Mouse (Mus musculus) heart, embryonic 13.5 days (tissue): ENCODE data around the gene Tanc1. TPM values are rescaled to one million over a fixed set of nuclear protein-coding genes. Genes with fewer than 3 reads are reported as not detected.
A peak's percentile ranks its signal among the peaks of the same experiment; 100 is the strongest.

Experiments used
- ATAC-seq: fragments of 200-750 bp; cut with Nextera tagmentation; 2 replicates; pipeline ENCODE4 v1.8.0; 2017; ENCODE audit warnings: moderate TSS enrichment; ENCODE audit not compliant: insufficient number of reproducible peaks, low FRiP score, low TSS enrichment; ENCODE audit errors: extremely low read depth
- H3K27ac ChIP-seq: fragments of 300-500 bp; sonication (generic); replicated peaks from 2 replicates; pipeline ENCODE4 v1.5.1; 2015; ENCODE audit warnings: moderate library complexity, mild to moderate bottlenecking, inconsistent platforms
- H3K27me3 ChIP-seq: fragments of 300-500 bp; sonication (generic); replicated peaks from 2 replicates; pipeline ENCODE4 v1.6.1; 2015; ENCODE audit warnings: mild to moderate bottlenecking, inconsistent platforms
- H3K36me3 ChIP-seq: fragments of 300-500 bp; sonication (generic); 2 replicates; pipeline ENCODE4 v1.6.1; 2015; ENCODE audit warnings: mild to moderate bottlenecking, inconsistent platforms
- H3K4me1 ChIP-seq: fragments of 300-500 bp; sonication (generic); 2 replicates; pipeline ENCODE4 v1.6.1; 2015; ENCODE audit warnings: inconsistent platforms
- H3K4me2 ChIP-seq: fragments of 300-500 bp; sonication (generic); 2 replicates; pipeline ENCODE4 v1.6.1; 2015; ENCODE audit warnings: inconsistent platforms, mild to moderate bottlenecking, moderate library complexity
- H3K4me3 ChIP-seq: fragments of 300-500 bp; sonication (generic); 2 replicates; pipeline ENCODE4 v1.5.1; 2015; ENCODE audit warnings: moderate library complexity, mild to moderate bottlenecking, inconsistent platforms
- H3K9ac ChIP-seq: fragments of 300-500 bp; sonication (generic); 2 replicates; pipeline ENCODE4 v1.6.1; 2015; ENCODE audit warnings: inconsistent platforms, mild to moderate bottlenecking, moderate library complexity
- H3K9me3 ChIP-seq: fragments of 300-500 bp; sonication (generic); 2 replicates; pipeline ENCODE4 v1.6.1; 2016; ENCODE audit warnings: inconsistent platforms
- WGBS: fragments of 180-500 bp; shearing (Covaris S2); methylation state at CpG from one replicate; pipeline ENCODE4 v1.1.7; 2015; ENCODE audit warnings: mixed read lengths; 5-methylcytosine and 5-hydroxymethylcytosine counted together
- polyA plus RNA-seq: library from polyadenylated mRNA; unstranded; fragments of >200 nt; fragmentation: Nextera tagmentation; extraction: Ambion mirVana; gene quantifications from 2 replicates; pipeline ENCODE4 v1.2.1, GENCODE M21; 2015

Tanc1 gene
- polyA plus RNA-seq, 1 experiment from 2014 or later = 25.0 TPM

GRCm38 (mm10) chr2:59653306-59654165, 41.7 kb downstream of the Tanc1 start:
- ATAC-seq = no peak
- Histone ChIP-seq H3K4me1 (peaks cover 67% of the 10 kb centered on the region), H3K36me3 (peaks cover 11% of the 10 kb centered on the region; the same call in 1 of the 2 replicates), H3K9ac (0 out of 2 replicates have a peak overlapping the region, but pooled peaks have one; percentile 44), H3K4me2 (no peak overlapping the region), H3K9me3 (no peaks in the 10 kb centered on the region), H3K4me3 (no peak overlapping the region), H3K27me3 (no peaks in the 10 kb centered on the region), H3K27ac (peak overlapping the region; percentile 54)
- WGBS = 47% methylated on average over 8 of the region's 8 CpGs

DNA sequence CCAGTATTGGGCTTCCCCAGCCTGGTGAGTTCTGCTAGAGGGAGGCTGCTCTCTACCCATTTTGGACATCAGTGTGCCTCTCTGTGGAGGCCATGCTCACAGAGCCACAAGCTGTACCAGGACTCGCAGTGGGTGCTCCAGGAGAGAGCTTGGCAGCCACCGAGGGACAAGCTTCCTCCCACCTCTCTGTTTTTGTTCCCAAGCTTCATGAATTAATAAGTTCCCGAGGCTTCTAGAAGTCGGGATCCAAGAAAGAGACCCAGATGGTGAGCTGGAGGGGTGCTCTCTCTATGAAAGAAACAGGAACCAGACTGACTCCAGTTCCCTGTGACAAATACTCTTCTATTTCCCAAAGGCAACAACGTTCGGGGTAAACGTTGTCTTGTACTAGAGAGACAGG, 43.6 kb downstream of the Tanc1 start:
- H3K36me3 ChIP-seq = peaks cover 11% of the 10 kb centered on the region; the same call in 1 of the 2 replicates
- H3K9ac ChIP-seq = peak overlapping the region; percentile 40; the same call in 1 of the 2 replicates
- H3K27ac ChIP-seq = peak overlapping the region; percentile 36
- no peak for ATAC-seq
- H3K4me3 ChIP-seq = no peak overlapping the region
- peaks cover 70% of the 10 kb centered on the region for H3K4me1 ChIP-seq
- H3K27me3 ChIP-seq = no peaks in the 10 kb centered on the region
- H3K4me2 ChIP-seq = no peak overlapping the region
- no peaks in the 10 kb centered on the region for H3K9me3 ChIP-seq
- 54% methylated on average over 7 of the region's 7 CpGs for WGBS

DNA sequence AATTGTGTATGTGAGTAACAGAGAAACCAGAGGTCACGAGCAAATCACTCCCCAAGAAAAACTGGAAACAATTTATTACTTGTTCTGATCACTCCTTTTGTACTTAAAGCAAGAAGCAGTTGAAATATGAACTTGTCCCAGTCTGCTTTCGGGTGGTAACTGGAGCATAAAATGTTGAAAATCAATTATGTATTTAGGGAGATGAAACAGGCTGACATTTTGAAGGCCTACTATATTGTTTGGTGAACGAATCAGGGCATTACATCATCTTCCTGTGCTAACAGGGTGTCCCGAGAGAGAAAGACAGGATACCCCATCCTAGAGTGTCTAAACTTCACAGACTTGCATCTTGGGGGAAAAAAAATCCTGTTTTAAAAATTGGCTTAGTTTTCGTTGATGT, 44.8 kb downstream of the Tanc1 start:
- 52% methylated on average over 5 of the region's 5 CpGs for WGBS
- H3K4me1 ChIP-seq = peaks cover 80% of the 10 kb centered on the region

DNA sequence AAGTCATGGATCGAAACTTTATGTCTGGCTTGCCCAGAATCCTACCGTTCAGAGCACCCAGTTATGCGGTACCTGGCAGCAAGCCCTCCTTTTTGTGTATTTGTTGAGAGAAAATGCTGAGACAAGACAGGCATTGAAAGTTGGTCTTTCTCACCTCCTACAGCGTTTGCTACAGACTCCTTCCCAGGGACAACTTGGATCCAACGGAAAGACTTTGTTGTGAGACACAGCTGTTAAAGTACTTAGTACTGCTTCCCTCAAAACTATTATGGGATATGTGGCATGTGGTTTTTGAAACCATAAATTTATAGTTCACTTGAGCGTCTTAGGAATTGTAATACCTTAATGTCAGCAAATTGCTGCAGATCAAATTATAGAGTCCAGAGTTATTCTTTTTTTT, 47.8 kb downstream of the Tanc1 start:
- no peaks in the 10 kb centered on the region for H3K9me3 ChIP-seq
- ATAC-seq = no peak
- WGBS = 69% methylated on average over 6 of the region's 6 CpGs
- peaks cover 4% of the 10 kb centered on the region; the same call in 1 of the 2 replicates for H3K36me3 ChIP-seq
- H3K27ac ChIP-seq = peak overlapping the region; percentile 13; the same call in 1 of the 2 replicates
- H3K4me1 ChIP-seq = peaks cover 82% of the 10 kb centered on the region
- H3K27me3 ChIP-seq = no peaks in the 10 kb centered on the region
- no peak overlapping the region for H3K9ac ChIP-seq
- H3K4me2 ChIP-seq = no peak overlapping the region
- H3K4me3 ChIP-seq = no peak overlapping the region

More for the DNA sequence above, 44.8 kb downstream of the Tanc1 start:
- Histone ChIP-seq H3K27ac (no peak overlapping the region), H3K27me3 (no peaks in the 10 kb centered on the region), H3K36me3 (peaks cover 4% of the 10 kb centered on the region; the same call in 1 of the 2 replicates), H3K4me3 (no peak overlapping the region), H3K9me3 (no peaks in the 10 kb centered on the region), H3K4me2 (no peak overlapping the region), H3K9ac (no peak overlapping the region)
- no peak for ATAC-seq

- no peak for ATAC-seq
- Histone ChIP-seq H3K4me3 (no peak overlapping the region), H3K9ac (peak overlapping the region; percentile 68), H3K4me2 (peak overlapping the region; percentile 38), H3K9me3 (no peaks in the 10 kb centered on the region), H3K4me1 (peaks cover 80% of the 10 kb centered on the region), H3K27me3 (no peaks in the 10 kb centered on the region), H3K36me3 (no peaks in the 10 kb centered on the region), H3K27ac (peak overlapping the region; percentile 75)
- 45% methylated on average over 16 of the region's 16 CpGs for WGBS
Observed at GRCm38 (mm10) chr2:59660891-59661805, 49.3 kb downstream of the Tanc1 start.

DNA sequence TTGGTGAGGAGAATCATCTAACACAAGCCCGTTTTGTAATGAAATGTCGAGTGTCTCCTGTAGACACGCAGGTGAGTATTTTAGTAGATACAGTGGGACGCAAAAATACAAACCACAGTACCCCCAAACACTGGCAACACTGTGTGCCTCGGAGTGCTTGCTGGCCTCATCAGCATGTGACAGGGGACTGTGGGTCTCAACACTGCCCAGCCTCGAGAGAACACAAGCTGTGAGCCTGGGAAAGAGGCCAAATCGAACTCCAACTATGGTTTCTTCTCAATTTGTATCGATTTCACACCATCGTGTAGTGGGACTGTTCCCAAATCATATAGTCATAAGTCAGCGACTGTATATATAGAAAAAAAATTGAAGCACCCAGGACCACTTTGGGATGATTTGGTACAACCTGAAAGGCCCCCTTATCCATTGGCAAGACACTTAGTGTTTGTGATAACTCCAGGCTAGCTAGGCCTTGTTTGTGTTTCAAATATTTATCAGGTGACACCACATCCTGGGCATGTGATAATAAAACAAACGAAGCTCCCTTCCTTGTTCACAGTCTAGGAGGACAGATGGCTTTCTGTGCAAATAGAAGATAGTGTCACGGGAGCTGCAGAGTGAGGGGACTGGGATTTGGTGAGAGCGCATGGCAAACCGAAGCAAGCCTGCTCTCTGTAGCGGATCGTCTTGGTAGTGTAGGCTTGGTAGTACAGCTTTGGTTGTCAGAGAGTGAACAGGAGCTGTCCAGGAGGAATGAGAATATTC, 53.1 kb downstream of the Tanc1 start:
- Histone ChIP-seq H3K9me3 (no peaks in the 10 kb centered on the region), H3K4me1 (peaks cover 70% of the 10 kb centered on the region), H3K36me3 (no peaks in the 10 kb centered on the region; the same call in 1 of the 2 replicates), H3K27ac (peak overlapping the region; percentile 60), H3K9ac (0 out of 2 replicates have a peak overlapping the region, but pooled peaks have one; percentile 20), H3K27me3 (no peaks in the 10 kb centered on the region), H3K4me3 (no peak overlapping the region), H3K4me2 (no peak overlapping the region)
- ATAC-seq = peak; percentile 21; the same call in 1 of the 2 replicates
- WGBS = 50% methylated on average over 16 of the region's 16 CpGs

DNA sequence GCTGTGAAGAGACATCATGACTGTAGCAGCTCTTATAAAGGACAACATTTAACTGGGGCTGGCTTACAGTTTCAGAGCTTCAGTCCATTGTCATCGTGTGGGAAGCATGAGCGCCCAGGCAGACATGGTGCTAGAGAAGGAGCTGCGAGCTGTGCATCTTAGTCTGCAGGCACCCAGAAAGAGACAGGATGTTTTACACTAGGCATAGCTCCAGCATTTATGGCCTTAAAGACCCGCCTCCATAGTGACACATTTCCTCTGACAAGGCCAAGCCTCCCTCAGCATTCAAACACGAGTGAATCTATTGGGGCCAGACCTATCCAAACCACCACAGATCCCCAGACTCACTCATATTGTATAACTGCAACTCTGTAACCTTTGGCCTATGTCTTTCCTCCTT, 54.7 kb downstream of the Tanc1 start:
- H3K36me3 ChIP-seq = no peaks in the 10 kb centered on the region; the same call in 1 of the 2 replicates
- H3K4me3 ChIP-seq = no peak overlapping the region
- H3K27me3 ChIP-seq = no peaks in the 10 kb centered on the region
- no peak overlapping the region for H3K27ac ChIP-seq
- 87% methylated on average over 5 of the region's 5 CpGs for WGBS
- H3K4me2 ChIP-seq = no peak overlapping the region
- ATAC-seq = no peak
- peaks cover 70% of the 10 kb centered on the region for H3K4me1 ChIP-seq
- H3K9me3 ChIP-seq = no peaks in the 10 kb centered on the region
- no peak overlapping the region for H3K9ac ChIP-seq

- Histone ChIP-seq H3K36me3 (no peaks in the 10 kb centered on the region; the same call in 1 of the 2 replicates), H3K27me3 (no peaks in the 10 kb centered on the region), H3K9ac (peak overlapping the region; percentile 57), H3K27ac (peak overlapping the region; percentile 96), H3K4me3 (peak overlapping the region; percentile 16), H3K4me1 (peaks cover 78% of the 10 kb centered on the region), H3K9me3 (no peaks in the 10 kb centered on the region), H3K4me2 (peak overlapping the region; percentile 57)
- peak; percentile 63 for ATAC-seq
- WGBS = 14% methylated on average over 15 of the region's 15 CpGs
Observed at GRCm38 (mm10) chr2:59670087-59671060, 58.5 kb downstream of the Tanc1 start.

- 66% methylated on average over 8 of the region's 8 CpGs for WGBS
- H3K4me3 ChIP-seq = no peak overlapping the region
Observed at GRCm38 (mm10) chr2:59671671-59672070, 59.8 kb downstream of the Tanc1 start.

GRCm38 (mm10) chr2:59672086-59672485, 60.2 kb downstream of the Tanc1 start:
- H3K27me3 ChIP-seq = no peaks in the 10 kb centered on the region
- no peak for ATAC-seq
- peaks cover 80% of the 10 kb centered on the region for H3K4me1 ChIP-seq
- no peaks in the 10 kb centered on the region for H3K9me3 ChIP-seq
- no peak overlapping the region for H3K4me2 ChIP-seq
- no peaks in the 10 kb centered on the region; the same call in 1 of the 2 replicates for H3K36me3 ChIP-seq
- no peak overlapping the region for H3K4me3 ChIP-seq
- WGBS = 27% methylated on average over 4 of the region's 4 CpGs
- peak overlapping the region; percentile 96 for H3K27ac ChIP-seq
- H3K9ac ChIP-seq = peak overlapping the region; percentile 17

More at GRCm38 (mm10) chr2:59671671-59672070, 59.8 kb downstream of the Tanc1 start:
- H3K27me3 ChIP-seq = no peaks in the 10 kb centered on the region
- peaks cover 80% of the 10 kb centered on the region for H3K4me1 ChIP-seq
- H3K4me2 ChIP-seq = no peak overlapping the region
- no peak for ATAC-seq
- H3K36me3 ChIP-seq = no peaks in the 10 kb centered on the region; the same call in 1 of the 2 replicates
- peak overlapping the region; percentile 96 for H3K27ac ChIP-seq
- no peaks in the 10 kb centered on the region for H3K9me3 ChIP-seq
- H3K9ac ChIP-seq = peak overlapping the region; percentile 17
